Mouse (Mus musculus): ENCODE results near the gene Cacnb4.

DNA sequence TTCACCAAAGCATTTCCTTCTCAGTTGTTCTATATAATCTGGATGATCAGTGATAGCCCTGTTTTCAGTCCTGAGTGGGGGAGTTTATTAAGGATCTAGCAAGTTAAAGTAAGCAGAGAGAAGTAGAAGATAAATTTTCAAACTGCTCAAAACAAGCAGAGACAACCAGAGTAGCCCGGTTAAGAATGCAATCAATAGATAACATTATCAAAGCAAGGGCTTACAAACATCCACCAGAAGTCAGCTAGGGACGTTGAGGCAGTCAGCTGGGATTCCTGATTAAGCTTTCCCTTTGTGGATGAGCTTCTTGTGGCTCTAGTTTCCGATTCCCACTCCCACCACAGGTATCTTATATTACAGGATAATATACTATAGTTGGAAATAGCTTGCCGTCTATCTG lies 91.2 kb downstream of the Cacnb4 start:
- TF ChIP-seq CTCF (IDR thresholded peaks at IDR 0.05; ENCODE audit: insufficient read depth, low read depth, low read length) (no peak), POLR2A (IDR thresholded peaks at IDR 0.05; ENCODE audit: insufficient read depth, low read depth, low read length) (no peak)

Data from olfactory bulb, adult 2 months (tissue).